Mouse (Mus musculus) urinary bladder, postnatal 4 days (tissue): ENCODE results near the gene Chst15.

Experiments
- DNase-seq, 2 experiments: peaks; one replicate each; pipeline ENCODE4 v3.0.0; 2021 to 2022; ENCODE audit warnings: low spot score in 2 of 2

The Chst15 gene

GRCm38 (mm10) chr7:132302508-132303241, 14.4 kb downstream of the Chst15 start:
- no peak for DNase-seq

DNA sequence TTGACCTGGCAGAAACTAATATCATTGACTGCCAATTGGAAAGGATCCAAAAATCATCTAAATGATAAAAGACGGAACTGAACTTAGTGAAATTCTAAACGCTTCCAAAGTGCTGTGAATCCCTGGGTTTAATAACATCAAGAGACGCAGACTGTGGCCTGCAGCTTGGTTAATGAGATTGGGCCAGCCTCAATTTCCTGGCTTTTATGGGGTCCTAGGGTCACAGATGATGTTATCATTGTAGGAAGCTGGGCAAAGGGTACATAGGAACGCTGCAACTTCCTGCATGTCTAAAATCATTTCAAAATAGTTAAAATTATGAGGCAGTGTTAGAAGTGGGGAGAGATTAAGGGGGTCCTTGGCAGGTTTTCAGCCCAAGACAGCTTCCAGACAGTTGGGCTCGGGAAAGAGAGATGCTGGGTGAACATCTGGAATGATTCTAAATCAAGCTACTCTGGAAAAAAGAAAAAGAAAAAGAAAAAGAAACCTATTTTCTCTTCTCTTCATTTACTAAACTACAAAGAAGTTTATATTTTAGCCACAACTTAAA, 17.3 kb downstream of the Chst15 start:
- no peak for DNase-seq

GRCm38 (mm10) chr7:132298412-132298990, 18.5 kb downstream of the Chst15 start:
- DNase-seq: no peak

DNA sequence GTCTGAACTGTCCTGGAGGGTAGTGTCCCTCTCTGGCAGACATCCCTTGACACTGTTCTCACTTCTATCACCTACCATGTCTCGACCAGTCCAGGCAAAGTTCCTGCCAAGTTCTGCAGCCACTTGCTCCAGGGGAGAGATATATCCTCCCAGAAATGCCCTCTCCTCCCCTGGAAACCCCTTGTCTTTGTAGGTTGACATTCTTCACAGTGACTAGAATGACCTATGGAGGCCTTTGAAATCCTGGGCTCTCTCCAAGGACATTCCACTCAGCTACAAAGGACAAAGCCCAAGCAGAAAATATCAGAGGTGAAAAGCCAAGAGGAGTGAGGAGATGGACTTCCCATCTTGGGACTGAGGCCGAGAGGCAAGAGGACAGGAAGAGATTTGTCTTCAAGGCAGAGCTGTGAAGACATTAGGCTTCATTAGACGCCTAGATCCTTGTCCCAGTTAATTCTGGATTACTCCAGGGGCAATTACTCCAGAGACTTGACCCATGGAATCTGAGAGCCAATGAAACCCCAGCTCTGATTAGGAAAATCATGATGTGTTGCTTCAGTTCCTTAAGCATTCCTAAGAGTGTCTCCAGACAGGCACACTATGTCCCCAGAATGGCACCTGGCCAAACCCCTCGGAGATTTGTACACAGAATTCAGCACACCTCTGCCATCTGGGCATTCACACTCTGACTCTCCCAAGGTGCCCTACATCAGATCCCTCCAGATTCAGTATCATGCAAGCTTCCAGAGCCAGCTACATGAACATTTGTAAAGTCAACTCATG, 20.2 kb downstream of the Chst15 start:
- DNase-seq: no peak

DNA sequence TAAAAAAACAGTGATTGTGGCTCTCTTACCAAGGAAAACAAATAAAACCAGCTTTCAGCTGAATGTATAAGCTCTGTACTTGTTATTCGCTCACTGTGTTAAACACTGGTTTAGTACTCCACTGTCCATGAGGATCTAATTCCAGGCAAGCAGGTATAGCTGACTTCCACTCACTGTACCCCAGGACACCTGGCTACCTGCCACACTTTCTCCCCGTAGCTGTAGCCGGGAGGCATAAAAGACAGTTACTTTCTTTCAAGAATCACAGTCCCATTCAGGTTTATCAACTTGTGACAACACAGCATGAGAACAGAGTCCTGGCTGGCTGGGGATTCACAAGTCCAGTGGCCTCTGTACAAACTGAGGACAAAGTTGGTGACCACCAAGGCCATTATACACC, 20.9 kb downstream of the Chst15 start:
- DNase-seq: no peak

DNA sequence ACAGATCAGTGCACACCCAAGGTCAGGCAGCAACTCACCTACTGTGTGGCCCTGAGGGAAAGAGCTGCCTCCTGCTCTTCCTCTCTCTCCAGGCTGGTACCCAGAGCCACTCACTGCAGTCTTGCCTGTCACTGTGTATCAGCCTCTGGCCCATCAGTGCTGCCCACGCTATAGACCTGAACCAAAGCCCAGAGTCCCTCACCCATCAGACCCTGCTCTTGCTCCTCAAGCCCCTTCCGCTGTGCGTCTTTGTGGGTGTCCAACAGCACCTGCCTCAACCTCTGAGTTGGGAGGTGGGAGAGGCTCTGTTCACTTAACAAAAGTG, 29.7 kb downstream of the Chst15 start:
- DNase-seq: no peak

DNA sequence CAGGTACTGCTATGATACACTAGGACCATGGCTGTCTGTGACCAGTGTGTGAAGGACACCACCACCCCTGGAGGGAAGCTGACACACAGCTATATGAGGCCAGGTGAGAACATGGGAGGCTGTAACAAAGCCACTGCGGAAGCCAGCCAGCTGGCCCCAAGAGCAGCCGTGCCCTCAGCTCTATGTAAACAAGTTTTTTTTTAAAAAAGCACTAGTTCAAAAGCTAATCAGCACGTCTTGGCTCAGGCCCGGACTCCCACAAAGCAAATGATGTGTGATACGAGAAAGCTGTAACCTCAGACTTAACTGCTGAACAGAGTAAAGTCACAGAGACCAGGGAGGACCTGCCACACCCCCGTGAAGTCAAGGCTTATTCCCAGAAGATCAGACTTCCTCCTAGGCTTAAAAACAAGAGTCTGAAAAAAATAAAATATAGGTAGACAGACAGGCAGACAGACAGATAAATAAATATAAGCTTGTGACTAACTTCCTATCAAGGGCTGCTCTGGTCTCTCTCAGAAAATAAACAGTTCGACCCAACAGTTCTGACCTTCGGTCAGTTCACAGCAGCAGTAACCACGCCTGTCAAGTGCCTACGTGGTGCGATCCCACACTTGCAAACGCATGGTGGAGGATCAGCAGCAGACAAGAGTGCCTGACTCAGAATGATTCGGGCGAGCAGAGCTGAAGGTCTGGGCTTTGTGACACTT, 30.2 kb downstream of the Chst15 start:
- no peak for DNase-seq

DNA sequence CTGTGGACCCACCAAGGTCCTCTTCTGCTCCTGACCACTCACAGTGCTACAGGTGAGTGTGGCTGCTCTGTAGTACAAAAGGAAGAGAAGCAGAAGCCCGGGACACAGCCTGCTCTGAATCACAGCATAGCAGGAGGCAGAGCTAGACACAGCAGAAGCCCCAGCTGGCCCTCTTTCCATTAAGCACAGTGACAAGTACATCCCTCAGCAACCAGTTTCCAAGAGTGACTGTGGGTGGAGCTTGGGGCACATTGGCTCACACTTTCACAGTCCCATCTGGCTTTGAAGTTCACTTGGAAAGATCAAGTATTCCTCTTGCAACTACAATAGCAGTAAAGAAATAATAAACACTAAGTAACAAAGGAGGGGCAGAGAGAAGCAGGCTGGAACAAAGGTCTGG, 32.2 kb downstream of the Chst15 start:
- DNase-seq: no peak

GRCm38 (mm10) chr7:132284048-132284737, 32.8 kb downstream of the Chst15 start:
- DNase-seq: no peak

GRCm38 (mm10) chr7:132282576-132282975, 34.5 kb downstream of the Chst15 start:
- DNase-seq: no peak

GRCm38 (mm10) chr7:132282161-132282560, 34.9 kb downstream of the Chst15 start:
- no peak for DNase-seq

GRCm38 (mm10) chr7:132281753-132282152, 35.3 kb downstream of the Chst15 start:
- DNase-seq: no peak

DNA sequence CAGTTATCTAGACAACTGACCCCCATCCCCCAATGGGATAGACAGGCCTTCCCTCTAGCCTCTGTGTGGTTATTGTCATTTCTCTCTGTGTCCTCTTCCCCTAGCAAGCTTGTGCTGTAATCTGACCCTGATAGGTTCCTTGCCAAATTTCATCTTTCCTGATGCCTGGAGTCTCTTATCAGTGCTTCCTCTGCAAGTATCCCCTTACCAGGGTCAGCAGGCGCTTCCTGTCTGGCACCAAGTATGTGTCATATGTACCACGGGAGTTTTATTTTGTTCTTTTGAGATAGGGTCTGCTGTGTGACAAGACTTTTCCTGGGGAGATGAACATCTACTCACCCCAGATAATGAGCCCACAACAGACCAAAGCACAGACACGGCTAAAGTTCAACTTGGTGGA, 38.4 kb downstream of the Chst15 start:
- no peak for DNase-seq

GRCm38 (mm10) chr7:132276287-132276686, 40.7 kb downstream of the Chst15 start:
- DNase-seq: no peak

GRCm38 (mm10) chr7:132273741-132274513, 43.1 kb downstream of the Chst15 start:
- DNase-seq: no peak

GRCm38 (mm10) chr7:132272984-132273383, 44.0 kb downstream of the Chst15 start:
- DNase-seq: no peak

GRCm38 (mm10) chr7:132270364-132270763, 46.7 kb downstream of the Chst15 start:
- no peak for DNase-seq

DNA sequence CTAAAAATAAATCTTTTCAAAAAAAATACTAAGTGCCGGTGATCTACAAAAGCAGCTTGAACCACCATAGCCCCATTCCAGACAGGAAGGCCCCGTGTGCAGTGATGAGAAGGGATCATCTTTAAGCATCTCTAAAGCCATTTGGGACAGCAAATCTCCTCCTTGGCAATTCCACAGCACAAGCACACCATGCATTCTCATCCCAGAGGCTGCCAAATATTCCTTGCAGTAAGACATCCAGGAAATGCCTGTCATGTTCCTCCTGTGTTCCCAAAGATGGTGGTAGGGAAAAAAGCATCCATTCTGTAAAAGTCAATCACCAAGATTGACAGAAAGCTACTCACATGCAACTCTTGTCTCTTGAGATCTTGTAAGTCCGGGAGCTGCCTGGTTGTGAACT, 47.4 kb downstream of the Chst15 start:
- DNase-seq: no peak

DNA sequence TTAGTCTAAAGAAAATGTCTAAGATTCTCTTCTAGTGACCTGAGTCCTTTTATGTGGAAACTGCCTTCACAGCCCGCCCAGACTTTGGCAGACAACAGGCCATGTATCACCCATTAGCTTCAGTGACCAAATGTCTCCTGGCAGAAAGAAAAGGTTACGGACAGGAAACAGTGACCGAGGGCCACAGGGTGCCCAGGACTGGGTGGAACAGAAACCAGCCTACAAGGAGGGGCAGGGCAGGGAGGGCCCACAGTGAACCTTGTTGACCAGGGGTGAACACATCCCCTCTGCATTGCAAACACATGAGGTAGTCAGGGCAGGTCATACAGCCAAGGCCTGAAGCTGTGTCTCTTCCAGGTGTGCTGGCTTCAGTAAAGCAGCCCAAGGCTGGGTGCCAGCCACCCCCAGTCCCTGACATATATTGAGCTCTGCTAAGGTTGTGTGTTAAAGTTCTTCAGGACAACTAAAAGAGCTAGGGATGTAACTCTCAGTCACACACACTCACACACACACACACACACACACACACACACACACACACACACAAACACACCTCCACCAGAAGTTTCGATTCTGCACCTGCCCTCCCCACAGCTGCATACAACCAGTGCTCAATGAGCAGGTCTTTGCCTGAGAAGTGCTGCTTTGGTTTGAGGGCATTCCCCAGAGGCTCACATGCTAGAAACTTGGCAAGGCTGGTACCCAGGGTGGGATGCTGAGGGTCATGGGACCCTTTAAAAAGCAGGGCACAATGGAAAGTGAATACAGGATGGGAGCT, 49.1 kb downstream of the Chst15 start:
- DNase-seq: no peak

DNA sequence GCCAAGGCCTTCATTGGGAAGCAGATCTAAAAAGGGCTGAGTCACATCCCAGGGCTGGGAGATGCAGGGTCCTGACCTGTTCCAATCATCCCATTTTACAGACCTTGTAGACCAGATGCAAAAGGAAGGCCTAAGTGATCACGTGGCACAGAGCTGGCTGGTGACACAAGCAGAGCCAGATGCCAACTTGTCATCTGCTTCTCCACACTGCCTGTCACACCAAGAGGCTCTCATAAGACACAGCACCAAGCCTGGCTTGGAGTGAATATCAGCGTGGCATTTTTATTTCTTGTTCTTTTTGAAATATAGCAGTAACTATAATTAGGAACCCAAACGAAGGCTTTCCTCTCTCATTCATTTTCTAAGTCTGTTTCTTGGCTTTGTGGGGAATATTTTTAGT, 52.3 kb downstream of the Chst15 start:
- no peak for DNase-seq
